Mouse (Mus musculus) adipocyte (in vitro differentiated cells): ENCODE data around the gene Col17a1.

Source experiments
- DNase-seq: peaks from one replicate; pipeline ENCODE4 v3.0.0-alpha.2; 2016; ENCODE audit warnings: low spot score

Col17a1 gene

GRCm38 (mm10) chr19:47691994-47692393, at the start of gene Col17a1:
TSS of gene Col17a1 (minus strand) at chr19:47692094.
- DNase-seq: no peak

GRCm38 (mm10) chr19:47731931-47732330, 40.0 kb upstream of the Col17a1 start:
- DNase-seq: peak; percentile 79

- DNase-seq: peak; percentile 98
Observed at GRCm38 (mm10) chr19:47731071-47731881, 39.4 kb upstream of the Col17a1 start, which contains the start of gene Sfr1. TSS of gene Sfr1 (plus strand) at chr19:47731682.

- peak; percentile 85 for DNase-seq
Observed at GRCm38 (mm10) chr19:47730691-47731070, 38.8 kb upstream of the Col17a1 start.

GRCm38 (mm10) chr19:47725643-47726140, 33.8 kb upstream of the Col17a1 start:
- DNase-seq: no peak

- DNase-seq: no peak
Observed at GRCm38 (mm10) chr19:47724903-47725302, 33.0 kb upstream of the Col17a1 start.

GRCm38 (mm10) chr19:47722471-47722870, 30.6 kb upstream of the Col17a1 start:
- no peak for DNase-seq

- DNase-seq: no peak
Observed at GRCm38 (mm10) chr19:47719147-47719546, 27.3 kb upstream of the Col17a1 start.

GRCm38 (mm10) chr19:47716144-47716543, 24.2 kb upstream of the Col17a1 start:
- DNase-seq: no peak

- no peak for DNase-seq
Observed at GRCm38 (mm10) chr19:47713457-47713856, 21.6 kb upstream of the Col17a1 start.

GRCm38 (mm10) chr19:47710376-47710775, 18.5 kb upstream of the Col17a1 start:
- DNase-seq: no peak

- DNase-seq: no peak
Observed at GRCm38 (mm10) chr19:47705772-47706309, 13.9 kb upstream of the Col17a1 start.

GRCm38 (mm10) chr19:47705080-47705771, 13.3 kb upstream of the Col17a1 start:
- DNase-seq: no peak

- no peak for DNase-seq
Observed at GRCm38 (mm10) chr19:47700509-47700908, 8.6 kb upstream of the Col17a1 start.

- peak; percentile 76 for DNase-seq
Observed at GRCm38 (mm10) chr19:47699743-47700142, 7.8 kb upstream of the Col17a1 start.

GRCm38 (mm10) chr19:47698266-47698665, 6.4 kb upstream of the Col17a1 start:
- peak; percentile 10 for DNase-seq

- no peak for DNase-seq
Observed at GRCm38 (mm10) chr19:47697067-47697466, 5.2 kb upstream of the Col17a1 start.

- DNase-seq: no peak
Observed at GRCm38 (mm10) chr19:47696411-47696810, 4.5 kb upstream of the Col17a1 start.

- no peak for DNase-seq
Observed at GRCm38 (mm10) chr19:47695725-47696124, 3.8 kb upstream of the Col17a1 start.

- DNase-seq: no peak
Observed at GRCm38 (mm10) chr19:47689592-47689991, 2.3 kb downstream of the Col17a1 start.

GRCm38 (mm10) chr19:47678675-47679074, 13.2 kb downstream of the Col17a1 start:
- no peak for DNase-seq

- no peak for DNase-seq
Observed at GRCm38 (mm10) chr19:47674419-47674818, 17.5 kb downstream of the Col17a1 start.

- no peak for DNase-seq
Observed at GRCm38 (mm10) chr19:47668399-47668798, 23.5 kb downstream of the Col17a1 start.
